Mouse (Mus musculus): ENCODE measurements around the gene Sh3bgrl2.

The Sh3bgrl2 gene

DNA sequence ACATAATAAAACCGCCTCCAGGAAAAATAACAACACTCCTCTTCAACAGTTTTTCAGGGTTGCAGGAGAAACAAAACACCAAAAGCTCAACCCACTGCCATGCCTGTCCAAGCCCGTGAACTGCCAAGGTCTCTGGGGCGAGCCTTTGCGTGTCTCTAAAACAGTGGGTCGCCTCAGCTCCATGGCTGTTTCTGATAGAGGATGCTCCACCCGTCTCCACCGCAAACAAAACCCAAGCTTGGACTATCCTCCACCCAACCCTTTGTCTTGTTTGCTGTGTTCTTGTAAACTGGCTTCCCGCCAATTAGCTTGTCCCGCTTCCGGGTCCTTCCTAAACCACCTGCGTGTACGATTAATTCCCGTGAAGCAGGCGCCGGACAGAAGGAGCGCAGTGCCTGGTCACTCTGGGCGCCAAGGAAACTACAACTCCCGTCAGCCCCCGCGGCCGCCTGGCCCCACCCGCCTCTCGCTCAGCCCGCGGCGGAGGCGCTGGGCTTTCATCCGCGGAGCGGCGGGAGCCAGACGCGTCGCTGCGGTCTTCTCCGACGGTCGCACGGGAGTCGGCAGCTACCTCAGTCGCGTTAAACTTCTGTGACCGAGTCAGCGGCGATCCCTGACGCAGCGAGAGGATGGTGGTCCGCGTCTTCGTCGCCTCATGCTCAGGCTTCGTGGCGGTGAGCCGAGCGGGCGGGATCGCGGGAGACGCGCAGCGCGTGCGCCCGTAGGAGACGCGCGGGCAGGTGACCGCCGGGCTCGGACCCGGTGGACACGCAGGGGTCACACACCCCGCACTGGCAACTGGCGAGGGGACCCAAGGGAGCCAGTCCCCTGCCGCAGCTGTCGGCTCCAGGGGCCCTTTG, at the start of gene Sh3bgrl2:
Gene Sh3bgrl2, plus strand, starts transcription at position 498 of the 860 bp plus-strand sequence.
- CTCF ChIA-PET = interaction anchor here in 2 of 4 experiments (0.6 kb wide), 2 partner anchors 10 to 409 kb away, joined by 3 to 5 read pairs; no protein-coding TSS in a partner anchor
- POLR2A ChIA-PET = interaction anchor here (0.6 to 2.5 kb wide), 15 partner anchors 10 to 107 kb away, joined by 3 to 13 read pairs (median 3); partner anchors contain the start of gene Lca5 (in 2 of the 4)

DNA sequence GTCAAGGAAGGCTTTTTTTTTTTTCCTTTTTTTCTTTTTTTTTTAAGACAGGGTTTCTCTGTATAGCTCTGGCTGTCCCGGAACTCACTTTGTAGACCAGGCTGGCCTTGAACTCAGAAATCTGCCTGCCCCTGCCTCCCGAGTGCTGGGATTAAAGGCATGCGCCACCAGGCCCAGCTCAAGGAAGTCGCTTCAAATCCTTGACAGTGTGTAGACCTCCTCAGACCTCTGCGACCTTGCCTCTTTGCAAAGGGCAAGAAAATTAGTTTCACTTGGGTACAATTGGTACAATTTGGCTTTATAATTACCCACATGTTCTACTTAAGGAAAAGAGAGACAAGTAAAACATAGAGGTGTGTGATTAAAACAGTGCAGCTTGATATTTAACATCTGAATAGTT, 29.0 kb upstream of the Sh3bgrl2 start:
- ChIA-PET POLR2A (interaction anchor here in 1 of 4 experiments (0.5 kb wide), 1 partner anchor 35 kb away, joined by 4 read pairs; no protein-coding TSS in a partner anchor), CTCF (interaction anchor here in 1 of 4 experiments (0.7 kb wide), 1 partner anchor 76 kb away, joined by 3 read pairs; no protein-coding TSS in a partner anchor)

GRCm38 (mm10) chr9:83519510-83520155, 28.5 kb upstream of the Sh3bgrl2 start:
- CTCF ChIA-PET = interaction anchor here in 2 of 4 experiments (0.6 to 0.7 kb wide), 2 partner anchors 76 to 298 kb away, joined by 3 to 4 read pairs; no protein-coding TSS in a partner anchor
- POLR2A ChIA-PET = interaction anchor here in 1 of 4 experiments (0.6 kb wide), 1 partner anchor 29 kb away, joined by 3 read pairs; no protein-coding TSS in a partner anchor

DNA sequence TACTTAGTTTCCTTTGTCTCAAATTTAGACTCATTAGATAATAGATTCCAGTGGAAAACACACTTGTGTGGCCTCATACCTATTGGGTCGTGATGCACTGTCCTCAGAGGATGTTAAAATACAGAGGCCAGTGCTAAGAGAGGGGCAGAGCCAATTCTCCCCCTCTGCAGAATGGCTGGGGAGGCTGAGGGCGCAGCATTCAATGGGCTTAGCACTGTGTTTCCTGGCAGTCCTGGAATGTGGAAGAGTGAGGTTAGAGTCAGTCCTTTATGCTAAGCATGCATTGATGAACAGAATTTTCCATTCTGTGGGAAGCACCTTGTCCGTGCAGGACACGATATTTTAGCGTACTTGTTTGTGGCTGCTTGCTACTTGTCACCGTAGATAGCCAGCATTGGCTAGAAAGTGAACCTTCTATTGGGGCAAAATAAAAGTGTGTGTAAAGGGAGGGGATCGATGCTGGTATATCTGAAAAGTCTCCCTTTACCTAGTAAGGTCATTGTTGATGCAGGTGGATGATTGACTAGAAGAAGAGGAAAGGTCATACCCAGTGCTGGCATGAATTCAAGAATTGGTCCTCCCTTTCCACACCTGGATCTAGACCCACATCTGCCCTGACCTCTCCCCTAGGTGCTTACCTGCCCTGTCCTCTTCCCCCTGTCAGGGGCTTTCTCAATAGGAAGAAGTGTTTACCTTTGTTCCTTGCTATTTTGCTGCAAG, 20.6 kb upstream of the Sh3bgrl2 start:
- ChIA-PET POLR2A (no interaction called here), CTCF (no interaction called here)

- POLR2A ChIA-PET = interaction anchor here in 1 of 4 experiments (0.6 kb wide), 1 partner anchor 101 kb away, joined by 3 read pairs; no protein-coding TSS in a partner anchor
- CTCF ChIA-PET = interaction anchor here in 1 of 4 experiments (0.7 kb wide), 1 partner anchor 11 kb away, joined by 6 read pairs; no protein-coding TSS in a partner anchor
Observed at GRCm38 (mm10) chr9:83533044-83533769, 14.9 kb upstream of the Sh3bgrl2 start.

- ChIA-PET POLR2A (no interaction called here), CTCF (no interaction called here)
Observed at GRCm38 (mm10) chr9:83536959-83537358, 11.2 kb upstream of the Sh3bgrl2 start.

DNA sequence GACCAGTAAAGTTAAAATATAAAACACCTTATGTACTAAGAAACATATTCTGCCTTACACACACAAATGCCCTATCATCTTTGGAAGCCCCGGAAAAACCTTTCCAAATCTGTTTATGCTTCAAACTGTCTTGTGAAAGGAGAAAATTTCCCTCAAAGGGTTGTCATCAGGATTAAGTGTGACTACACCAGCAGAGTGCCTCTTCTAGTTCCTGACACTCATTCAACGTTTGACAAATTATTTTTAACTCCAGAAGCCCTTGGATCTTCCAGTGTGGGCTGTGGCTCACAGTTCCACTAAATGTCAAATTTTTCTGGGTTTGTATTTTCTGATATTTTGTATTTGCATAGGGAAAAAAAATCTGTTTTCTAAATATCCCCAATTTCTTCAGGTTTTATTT, 10.6 kb upstream of the Sh3bgrl2 start:
- POLR2A ChIA-PET = no interaction called here
- CTCF ChIA-PET = interaction anchor here in 1 of 4 experiments (0.6 kb wide), 1 partner anchor 10 kb away, joined by 3 read pairs; no protein-coding TSS in a partner anchor

DNA sequence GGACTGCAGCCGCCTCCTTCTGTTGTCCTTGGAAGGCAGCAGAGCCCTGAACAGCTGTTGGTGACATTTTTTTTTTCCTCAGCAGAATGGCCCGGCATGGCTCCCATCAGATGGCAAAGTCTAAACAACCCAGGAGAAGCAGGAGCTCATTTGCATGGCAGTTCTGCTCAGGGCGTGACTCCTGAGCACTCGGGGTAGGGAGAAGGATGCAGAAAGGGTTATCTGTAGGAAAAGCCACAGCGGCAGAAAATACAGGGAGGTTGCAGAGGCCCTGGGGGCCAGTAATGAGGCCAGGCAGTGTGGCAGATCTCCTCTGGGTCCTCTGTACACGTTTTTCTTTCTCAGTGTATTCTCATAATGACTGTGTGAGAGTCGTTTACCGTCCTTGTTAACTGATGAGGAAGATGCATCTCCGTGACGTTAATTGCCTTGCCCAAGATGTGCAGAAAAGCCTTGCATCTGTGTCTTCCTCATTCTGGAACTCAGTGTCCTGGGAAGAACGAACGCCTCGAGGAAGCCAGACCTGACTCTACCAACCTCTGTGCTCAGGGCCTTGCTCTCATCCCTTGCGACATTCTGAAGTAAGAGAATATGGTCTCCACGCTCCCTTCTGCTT, 10.1 kb upstream of the Sh3bgrl2 start:
- ChIA-PET POLR2A (no interaction called here), CTCF (interaction anchor here in 1 of 4 experiments (0.6 kb wide), 1 partner anchor 10 kb away, joined by 3 read pairs; no protein-coding TSS in a partner anchor)

DNA sequence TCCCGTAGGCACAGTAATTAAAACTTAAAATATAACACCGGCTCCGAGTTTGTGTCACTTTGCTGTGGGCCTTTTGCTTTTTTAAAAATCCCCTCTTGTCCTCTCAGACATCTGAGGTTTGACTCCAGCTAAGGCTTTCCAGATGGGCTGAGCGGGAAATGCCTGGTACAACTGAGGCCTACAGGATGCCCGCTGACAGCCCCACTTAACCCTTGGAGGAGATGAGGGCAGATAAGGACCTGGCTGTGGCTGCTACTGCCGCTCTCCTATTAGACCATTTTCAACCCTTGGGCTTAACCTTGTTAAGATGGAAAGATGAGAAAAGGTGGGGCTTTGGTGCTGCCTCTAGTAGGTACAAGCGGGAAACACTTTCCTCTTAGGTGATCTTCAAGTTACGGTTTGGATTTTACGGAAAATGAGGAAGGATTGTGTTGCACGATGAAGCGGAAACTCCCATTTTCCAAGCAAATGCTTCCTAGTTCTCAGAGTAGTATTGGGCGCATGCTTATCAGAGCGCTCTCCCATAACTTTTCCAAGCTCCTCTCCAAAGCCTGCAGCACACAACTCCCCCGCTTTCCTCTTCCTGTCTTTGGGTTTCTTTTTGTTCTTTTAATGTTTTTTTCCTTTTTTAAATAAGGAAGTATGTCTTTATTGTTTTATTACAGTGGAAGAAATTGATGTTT, 8.2 kb upstream of the Sh3bgrl2 start:
- ChIA-PET CTCF (no interaction called here), POLR2A (interaction anchor here in 1 of 4 experiments (0.6 kb wide), 1 partner anchor 1269 kb away, joined by 3 read pairs; no protein-coding TSS in a partner anchor)

- ChIA-PET POLR2A (interaction anchor here in 1 of 4 experiments (0.6 kb wide), 1 partner anchor 1270 kb away, joined by 3 read pairs; no protein-coding TSS in a partner anchor), CTCF (no interaction called here)
Observed at GRCm38 (mm10) chr9:83540492-83540857, 7.7 kb upstream of the Sh3bgrl2 start.

DNA sequence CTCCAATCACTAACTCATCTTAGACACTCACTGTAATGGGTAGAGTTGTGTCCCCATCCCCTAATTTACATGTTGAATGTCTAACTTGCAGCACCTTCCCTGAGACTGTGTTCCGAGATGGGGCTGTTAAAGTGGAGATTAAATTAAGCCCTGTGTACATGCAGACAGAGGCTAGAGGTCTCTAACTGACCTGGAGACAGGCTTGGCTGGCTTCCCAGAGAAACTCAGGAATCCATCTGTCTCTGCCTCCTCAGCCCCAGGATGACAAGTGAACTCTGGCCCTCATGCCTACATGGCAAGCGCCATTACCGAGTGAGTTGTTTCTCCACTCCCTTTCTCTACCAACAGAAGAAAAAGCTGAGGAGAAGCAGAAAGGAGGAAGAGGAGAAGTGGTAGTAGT, 7.2 kb upstream of the Sh3bgrl2 start:
- ChIA-PET CTCF (no interaction called here), POLR2A (interaction anchor here in 1 of 4 experiments (0.6 to 0.7 kb wide), 2 partner anchors 267 to 1270 kb away, joined by 3 to 4 read pairs; no protein-coding TSS in a partner anchor)

DNA sequence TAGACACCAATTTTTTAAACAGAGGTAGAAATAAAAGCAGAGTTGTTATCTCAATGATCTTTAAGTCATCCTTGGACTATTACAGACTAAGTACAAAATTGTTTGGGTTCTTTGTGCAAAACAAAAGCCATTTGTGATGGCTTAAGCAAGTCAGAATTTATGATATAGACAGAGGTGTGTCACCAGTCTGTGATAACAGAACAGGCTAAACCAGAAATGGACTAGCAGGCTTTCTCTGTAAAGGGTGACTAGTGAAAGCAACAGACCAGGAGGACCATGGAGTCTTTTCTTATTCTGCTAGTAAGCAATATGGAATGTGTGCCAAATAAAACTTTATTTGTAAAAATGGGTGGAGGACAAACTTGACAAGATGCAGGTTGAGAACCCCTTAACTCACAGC, 2.9 kb upstream of the Sh3bgrl2 start:
- ChIA-PET CTCF (no interaction called here), POLR2A (no interaction called here)

DNA sequence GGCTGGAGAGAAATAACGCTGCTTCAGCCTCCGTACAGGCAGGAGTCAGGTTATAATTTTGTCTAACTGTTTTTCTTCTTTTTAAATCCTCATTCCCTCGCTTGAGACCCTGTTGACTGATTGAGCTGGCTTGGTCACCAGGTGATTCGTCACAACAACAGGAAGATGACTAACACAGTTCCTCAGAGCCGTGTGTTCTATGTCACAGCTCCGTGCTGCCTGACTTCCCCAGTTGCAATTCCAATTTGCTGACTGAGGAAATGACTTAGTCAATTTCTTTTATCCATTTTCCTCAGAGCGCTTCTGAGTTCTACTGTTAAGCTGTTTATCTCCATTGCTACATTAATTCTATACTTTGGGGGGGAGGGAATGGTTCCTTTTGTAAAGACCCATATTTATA, 1.8 kb upstream of the Sh3bgrl2 start:
- POLR2A ChIA-PET = interaction anchor here in 1 of 4 experiments (2.5 kb wide), 1 partner anchor 11 kb away, joined by 13 read pairs; no protein-coding TSS in a partner anchor
- CTCF ChIA-PET = no interaction called here

GRCm38 (mm10) chr9:83547229-83547628, 898 bp upstream of the Sh3bgrl2 start:
- CTCF ChIA-PET = interaction anchor here in 1 of 4 experiments (0.6 kb wide), 1 partner anchor 10 kb away, joined by 3 read pairs; no protein-coding TSS in a partner anchor
- POLR2A ChIA-PET = interaction anchor here (0.5 to 2.5 kb wide), 13 partner anchors 11 to 106 kb away, joined by 3 to 13 read pairs (median 4); partner anchors contain the start of gene Lca5 (in 1 of the 4)

GRCm38 (mm10) chr9:83549866-83550265, 1.7 kb downstream of the Sh3bgrl2 start:
- CTCF ChIA-PET = interaction anchor here in 2 of 4 experiments (0.6 kb wide), 2 partner anchors 166 to 607 kb away, joined by 3 read pairs; no protein-coding TSS in a partner anchor
- POLR2A ChIA-PET = interaction anchor here in 3 of 4 experiments (0.7 to 2.1 kb wide), 11 partner anchors 12 to 617 kb away, joined by 3 to 10 read pairs (median 4); partner anchors contain the start of gene Lca5 (in 1 of the 3)

DNA sequence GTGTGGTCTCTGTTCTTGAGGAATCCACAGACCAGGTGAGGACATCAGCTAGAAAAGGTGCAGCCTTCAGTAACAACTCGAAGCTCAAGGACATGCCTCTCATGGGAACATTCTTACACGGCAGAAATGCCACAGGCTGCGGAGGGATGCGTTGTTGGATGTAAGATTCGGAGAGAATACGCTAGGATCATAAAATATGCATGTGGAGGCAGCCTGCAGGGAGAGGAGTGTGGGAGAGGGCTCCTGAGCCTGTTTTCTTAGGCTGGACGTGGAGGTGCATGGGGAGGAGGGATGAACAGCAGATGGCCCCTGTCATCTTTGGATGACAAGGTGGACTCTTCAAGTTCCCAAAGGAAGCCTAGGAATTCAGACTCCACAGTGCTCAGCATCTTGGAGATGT, 3.0 kb downstream of the Sh3bgrl2 start:
- CTCF ChIA-PET = no interaction called here
- POLR2A ChIA-PET = interaction anchor here in 2 of 4 experiments (1.0 to 2.1 kb wide), 3 partner anchors 13 to 21 kb away, joined by 3 to 10 read pairs (median 5); no protein-coding TSS in a partner anchor

DNA sequence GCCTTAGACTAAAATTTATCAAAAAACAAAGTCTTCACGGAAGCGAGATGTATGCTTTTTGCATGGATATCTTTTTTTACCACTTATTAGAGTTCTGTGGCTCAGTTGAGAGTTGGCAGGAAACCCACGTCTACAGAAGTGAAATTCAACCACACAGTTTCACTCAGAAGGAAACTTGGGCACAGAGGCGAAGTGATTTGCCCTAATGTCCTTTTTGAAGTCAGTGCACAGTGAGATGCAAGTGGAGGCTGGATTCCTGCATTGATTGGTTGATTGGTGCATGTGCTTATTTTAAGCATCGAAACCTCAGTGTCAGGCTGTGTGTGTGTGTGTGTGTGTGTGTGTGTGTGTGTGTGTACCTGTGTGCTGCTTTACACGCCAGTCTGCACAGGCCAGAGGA, 3.5 kb downstream of the Sh3bgrl2 start:
- CTCF ChIA-PET = no interaction called here
- POLR2A ChIA-PET = interaction anchor here in 1 of 4 experiments (1.0 kb wide), 1 partner anchor 13 kb away, joined by 5 read pairs; no protein-coding TSS in a partner anchor

Data from embryonic stem cell, embryonic (primary cell).